Mouse (Mus musculus): ENCODE data around the gene Lef1.

DNA sequence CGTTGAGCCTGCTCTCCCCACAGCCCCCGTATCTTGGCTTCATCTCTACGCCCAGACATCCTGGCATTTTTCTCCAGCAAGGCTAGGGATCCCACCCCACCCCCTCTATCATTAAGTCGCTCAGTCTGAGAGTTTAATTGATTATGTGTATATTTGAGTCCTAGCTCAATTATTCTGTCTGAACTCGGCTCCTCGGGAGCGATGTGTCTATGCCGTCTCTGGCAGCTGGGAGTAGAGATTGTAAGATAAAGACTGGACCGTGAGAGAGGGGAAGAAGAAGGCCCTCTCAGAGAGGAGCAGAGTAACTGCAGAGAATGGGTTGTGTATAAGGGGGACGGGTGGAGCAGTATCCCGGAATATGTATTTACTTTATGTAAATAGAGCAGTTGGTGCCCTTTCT, 80.0 kb downstream of the Lef1 start:
- TF ChIP-seq E2F4 (IDR thresholded peaks at IDR 0.05; ENCODE audit: borderline replicate concordance, low read depth, low read length): no peak
- no peak for TF ChIP-seq POLR2A (IDR thresholded peaks at IDR 0.05; ENCODE audit: control insufficient read depth in 1 of 2, insufficient read depth in 1 of 2, low read depth in 1 of 2, low read length in 2 of 2, poor library complexity in 1 of 2)
- no peak for TF ChIP-seq MAX (IDR thresholded peaks at IDR 0.05; ENCODE audit: low read length)
- no peak for TF ChIP-seq MAFK (IDR thresholded peaks at IDR 0.05; ENCODE audit: borderline replicate concordance, low read depth, low read length)
- no peak for TF ChIP-seq CTCF (IDR thresholded peaks at IDR 0.05 in 2 of 3, conservative IDR thresholded peaks at IDR 0.05 in 1 of 3; ENCODE audit: control insufficient read depth in 1 of 3, insufficient read depth in 1 of 3, low read depth in 2 of 3, low read length in 3 of 3, poor library complexity in 1 of 3, severe bottlenecking in 1 of 3)
- TF ChIP-seq HCFC1 (IDR thresholded peaks at IDR 0.05; ENCODE audit: low read depth, low read length): no peak
- no peak for TF ChIP-seq TAL1 (IDR thresholded peaks at IDR 0.05; ENCODE audit: low read length)
- TF ChIP-seq ETS1 (IDR thresholded peaks at IDR 0.05; ENCODE audit: low read depth, low read length): no peak
- no peak for TF ChIP-seq MYB (IDR thresholded peaks at IDR 0.05; ENCODE audit: low read depth, low read length)

Data from MEL (cell line).